Mouse (Mus musculus) C2C12 (cell line): ENCODE results near the gene Pdpn.

Source experiments
- CTCF ChIP-seq: IDR thresholded peaks from one replicate; pipeline ENCODE4 v1.5.1; 2011; ENCODE audit not compliant: control insufficient read depth, insufficient read depth, insufficient read length
- MAX ChIP-seq: IDR thresholded peaks from one replicate; pipeline ENCODE4 v1.6.1; 2011; ENCODE audit warnings: mild to moderate bottlenecking, control low read depth
- MYOD1 ChIP-seq: IDR thresholded peaks from one replicate; pipeline ENCODE4 v1.6.1; 2011; ENCODE audit warnings: low read depth; ENCODE audit not compliant: control insufficient read depth, insufficient read length
- USF1 ChIP-seq: IDR thresholded peaks from one replicate; pipeline ENCODE4 v1.6.1; 2011; ENCODE audit warnings: low read depth, mild to moderate bottlenecking, control low read depth, moderate library complexity

GRCm38 (mm10) chr4:143277319-143277718, 22.0 kb downstream of the Pdpn start:
- TF ChIP-seq CTCF (no peak), MAX (no peak), USF1 (no peak), MYOD1 (no peak)
